ENCODE assay signal across 13 mouse cellular contexts in the genomic region with DNA sequence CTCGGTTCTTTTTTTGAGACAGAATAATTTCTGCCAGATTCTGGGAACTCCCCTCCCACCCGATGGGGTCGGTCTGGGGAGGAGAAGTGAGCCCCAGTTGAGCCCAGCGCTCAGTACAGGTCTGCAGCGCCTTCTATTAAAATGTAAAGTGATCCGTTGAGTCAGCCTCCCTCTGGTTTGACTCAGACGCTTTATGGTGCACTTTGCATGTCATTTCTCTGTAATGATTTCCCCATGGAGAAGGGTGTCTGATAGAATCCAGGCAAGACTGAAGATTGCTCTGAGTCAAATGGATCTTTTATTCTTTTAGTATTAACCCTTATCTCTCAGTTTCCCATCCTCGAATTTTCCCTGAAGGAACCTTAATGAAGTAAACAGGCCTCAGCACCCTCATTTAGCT.
DNase-seq lines count a peak whose midpoint lies in the region; ATAC-seq and TF ChIP-seq lines count a peak whose summit lies in the region.
"Had no signal": no experiment of that assay in that cellular context is flagged by ENCODE, and none has a peak within 500 bp of the region (broad histone marks: within the 10 kb centered on the region; RNA-seq: fewer than 3 reads in every experiment).

No protein-coding gene starts in this region.

- DNase-seq in CH12.LX (ENCODE audit: extremely low read depth) = peak; percentile 24
- DNase-seq in embryo, embryonic 10.5 days (ENCODE audit: low spot score) = peak; percentile 46
- peak; percentile 72 for DNase-seq in midbrain, embryonic 14.5 days
- no peak for DNase-seq in gastrocnemius, postnatal 14 days
- DNase-seq in adrenal gland, postnatal 36 days = no peak
- DNase-seq: adrenal gland, postnatal 14 days; cerebellum, postnatal 14 days; heart, postnatal 4 days; right cerebral cortex, postnatal 4 days had no signal

- H3K79me2 ChIP-seq in CH12.LX (replicated peaks; ENCODE audit: control insufficient read depth, extremely low read depth, insufficient read depth, poor library complexity, severe bottlenecking) = no peaks in the 10 kb centered on the region

- dilution Hi-C loops in CH12.LX (cut with MboI; ENCODE audit: extremely low pct_ligation_motif_present, extremely low pct_unique_long_range_greater_than_20kb, low sequenced_read_pairs) = no loop called here

- WGBS in hindbrain, embryonic 12.5 days = 11% methylated on average over 8 of the region's 8 CpGs
- 3% methylated on average over 8 of the region's 8 CpGs for WGBS in midbrain, embryonic 14.5 days

- TF ChIP-seq EP300 in CH12.LX (IDR thresholded peaks at IDR 0.05; ENCODE audit: low read length) = no peak

- intact Hi-C loops in gastrocnemius, postnatal 14 days (cut with DNase I; ENCODE audit: low total_unique reads) = no loop called here

- in situ Hi-C loops in CH12.LX (cut with MboI; ENCODE audit: low pct_ligation_motif_present, low pct_unique_long_range_greater_than_20kb, low sequenced_read_pairs) = no loop called here

- ATAC-seq in hindbrain, embryonic 12.5 days (ENCODE audit: low FRiP score) = peak; percentile 18; the same call in 1 of the 2 replicates
- no peak for ATAC-seq in midbrain, embryonic 14.5 days (ENCODE audit: low FRiP score, low TSS enrichment)
- no peak for ATAC-seq in granulocyte monocyte progenitor cell, adult 5-6 weeks (replicated peaks; ENCODE audit: poor library complexity, severe bottlenecking)
- ATAC-seq: lung, postnatal 0 days had no signal

- H3K9ac ChIP-seq in CH12.LX (ENCODE audit: insufficient read depth, low read depth) = no peak overlapping the region
- 0 out of 2 replicates have a peak overlapping the region, but pooled peaks have one; percentile 18 for H3K9ac ChIP-seq in hindbrain, embryonic 12.5 days
- no peak overlapping the region for H3K9ac ChIP-seq in midbrain, embryonic 14.5 days (replicated peaks; ENCODE audit: low read length)
- H3K9ac ChIP-seq: limb, embryonic 15.5 days had no signal

- H3K4me3 ChIP-seq in CH12.LX (replicated peaks in 1 of 3; ENCODE audit: low read depth in 2 of 3, low read length in 2 of 3, poor library complexity in 1 of 3) = no peak overlapping the region
- H3K4me3 ChIP-seq in hindbrain, embryonic 12.5 days = no peak overlapping the region
- H3K4me3 ChIP-seq in midbrain, embryonic 14.5 days (replicated peaks; ENCODE audit: low read depth, low read length) = no peak overlapping the region
- H3K4me3 ChIP-seq: limb, embryonic 15.5 days had no signal

- H3K4me2 ChIP-seq in CH12.LX (ENCODE audit: insufficient read depth, low read depth, poor library complexity, severe bottlenecking) = 0 out of 2 replicates have a peak overlapping the region, but pooled peaks have one; percentile 15
- H3K4me2 ChIP-seq in hindbrain, embryonic 12.5 days (replicated peaks) = no peak overlapping the region
- no peak overlapping the region for H3K4me2 ChIP-seq in midbrain, embryonic 14.5 days (ENCODE audit: low read length)
- H3K4me2 ChIP-seq: limb, embryonic 15.5 days had no signal

- no peak overlapping the region for H3K27ac ChIP-seq in CH12.LX (ENCODE audit: insufficient read depth, low read depth)
- H3K27ac ChIP-seq in hindbrain, embryonic 12.5 days = peak overlapping the region; percentile 87
- H3K27ac ChIP-seq in midbrain, embryonic 14.5 days (replicated peaks; ENCODE audit: low read depth, low read length) = peak overlapping the region; percentile 79
- H3K27ac ChIP-seq: limb, embryonic 15.5 days had no signal

- no peak for TF ChIP-seq RAD21 in CH12.LX (IDR thresholded peaks at IDR 0.05; ENCODE audit: low read depth, low read length)

- no peaks in the 10 kb centered on the region for H3K27me3 ChIP-seq in CH12.LX (replicated peaks)
- no peaks in the 10 kb centered on the region for H3K27me3 ChIP-seq in hindbrain, embryonic 12.5 days
- H3K27me3 ChIP-seq in midbrain, embryonic 14.5 days (ENCODE audit: control insufficient read depth, insufficient read depth, low read length) = no peaks in the 10 kb centered on the region
- H3K27me3 ChIP-seq: limb, embryonic 15.5 days had no signal

- no peak for TF ChIP-seq CTCF in CH12.LX (conservative IDR thresholded peaks at IDR 0.05 in 1 of 2, IDR thresholded peaks at IDR 0.05 in 1 of 2; ENCODE audit: low read depth in 2 of 2, low read length in 2 of 2)

- no peaks in the 10 kb centered on the region for H3K36me3 ChIP-seq in CH12.LX (replicated peaks in 1 of 2; ENCODE audit: control insufficient read depth in 1 of 2, insufficient read depth in 1 of 2, low read length in 1 of 2)
- H3K36me3 ChIP-seq in hindbrain, embryonic 12.5 days = no peaks in the 10 kb centered on the region
- no peaks in the 10 kb centered on the region for H3K36me3 ChIP-seq in midbrain, embryonic 14.5 days (ENCODE audit: control insufficient read depth, insufficient read depth, low read length)
- H3K36me3 ChIP-seq: limb, embryonic 15.5 days had no signal

- peaks cover 4 to 22% of the 10 kb centered on the region in 2 experiments; a peak in 3 of 4 replicates for H3K4me1 ChIP-seq in CH12.LX (ENCODE audit: control insufficient read depth in 1 of 2, insufficient read depth in 2 of 2)
- peaks cover 77% of the 10 kb centered on the region for H3K4me1 ChIP-seq in hindbrain, embryonic 12.5 days
- peaks cover 76% of the 10 kb centered on the region for H3K4me1 ChIP-seq in midbrain, embryonic 14.5 days (ENCODE audit: control insufficient read depth, insufficient read depth, low read length)

- TF ChIP-seq POLR2A in CH12.LX (IDR thresholded peaks at IDR 0.05; ENCODE audit: low read depth, low read length) = no peak

- no peaks in the 10 kb centered on the region for H3K9me3 ChIP-seq in CH12.LX (replicated peaks; ENCODE audit: low read length)
- H3K9me3 ChIP-seq in hindbrain, embryonic 12.5 days (replicated peaks) = no peaks in the 10 kb centered on the region
- no peaks in the 10 kb centered on the region for H3K9me3 ChIP-seq in midbrain, embryonic 14.5 days (ENCODE audit: control insufficient read depth, low read length)
- H3K9me3 ChIP-seq: limb, embryonic 15.5 days had no signal

TF ChIP-seq in CH12.LX, 34 proteins besides CTCF, POLR2A, EP300 and RAD21:
- TF ChIP-seq CHD1 (IDR thresholded peaks at IDR 0.05; ENCODE audit: low read depth, low read length) (no peak), MAFK (IDR thresholded peaks at IDR 0.05; ENCODE audit: insufficient replicate concordance, low read length) (no peak), USF1 (IDR thresholded peaks at IDR 0.05; ENCODE audit: low read depth, low read length) (no peak), KAT2A (IDR thresholded peaks at IDR 0.05; ENCODE audit: insufficient replicate concordance, low read length) (no peak), JUND (conservative IDR thresholded peaks at IDR 0.05; ENCODE audit: low read depth, low read length) (no peak), PAX5 (IDR thresholded peaks at IDR 0.05; ENCODE audit: low read length) (no peak), MAX (IDR thresholded peaks at IDR 0.05; ENCODE audit: low read length) (no peak), ETS1 (conservative IDR thresholded peaks at IDR 0.05; ENCODE audit: low read depth, low read length) (no peak), UBTF (IDR thresholded peaks at IDR 0.05; ENCODE audit: low read depth, low read length) (no peak), CHD2 (IDR thresholded peaks at IDR 0.05; ENCODE audit: low read length) (no peak), ELF1 (IDR thresholded peaks at IDR 0.05; ENCODE audit: low read depth, low read length) (no peak), TBP (conservative IDR thresholded peaks at IDR 0.05; ENCODE audit: low read depth, low read length) (no peak), SIN3A (IDR thresholded peaks at IDR 0.05; ENCODE audit: low read length) (no peak), JUN (IDR thresholded peaks at IDR 0.05; ENCODE audit: insufficient read depth, low read depth, low read length) (no peak), USF2 (conservative IDR thresholded peaks at IDR 0.05; ENCODE audit: low read depth, low read length) (no peak), HCFC1 (IDR thresholded peaks at IDR 0.05; ENCODE audit: low read depth, low read length) (no peak), NRF1 (IDR thresholded peaks at IDR 0.05; ENCODE audit: low read depth, low read length) (no peak)

Comparison
In these comparisons a context has a peak if more than half of its experiments do, and no peak if none do; other contexts are left out.
1. DNase-seq: peak in CH12.LX (single experiment), embryo, embryonic 10.5 days (single experiment) and midbrain, embryonic 14.5 days (single experiment); none in gastrocnemius, postnatal 14 days (single experiment) and adrenal gland, postnatal 36 days (0 of 2).